Mouse (Mus musculus) liver, embryonic 14.5 days (tissue): ENCODE measurements around the gene Tnik. TPM values are rescaled to one million over a fixed set of nuclear protein-coding genes. Genes with fewer than 3 reads are reported as not detected.

ENCODE experiments used
- ATAC-seq: fragments of 200-750 bp; cut with Nextera tagmentation; 2 replicates; pipeline ENCODE4 v1.8.0; 2017; ENCODE audit warnings: moderate number of reproducible peaks, mild to moderate bottlenecking, moderate library complexity; ENCODE audit not compliant: insufficient read depth
- DNase-seq, 3 experiments: peaks; one replicate each; pipeline ENCODE4 v3.0.0-alpha.2; 2012 to 2013; ENCODE audit warnings: low read depth in 3 of 3, low spot score in 3 of 3
- H3K27ac ChIP-seq: fragments of 300-500 bp; sonication (generic); 2 replicates; pipeline ENCODE4 v1.5.1; 2014; ENCODE audit warnings: moderate library complexity, mild to moderate bottlenecking, control low read depth, inconsistent platforms
- H3K27me3 ChIP-seq: fragments of 300-500 bp; sonication (generic); 2 replicates; pipeline ENCODE4 v1.6.1; 2014; ENCODE audit warnings: mild to moderate bottlenecking, low read length, moderate library complexity; ENCODE audit not compliant: control insufficient read depth, insufficient read depth
- H3K36me3 ChIP-seq: fragments of 300-500 bp; sonication (generic); replicated peaks from 2 replicates; pipeline ENCODE4 v1.6.1; 2014; ENCODE audit warnings: low read depth; ENCODE audit not compliant: control insufficient read depth, insufficient read depth
- H3K4me1 ChIP-seq, 2 experiments: fragments of 200-500 bp in 1 of 2; fragments of 300-500 bp in 1 of 2; sonication (generic) in 1 of 2; replicated peaks; 2 replicates each; pipeline ENCODE4 v1.6.1; 2012 to 2014; ENCODE audit warnings: antibody characterized with exemption in 1 of 2, inconsistent platforms in 1 of 2, low read length in 1 of 2; ENCODE audit not compliant: control insufficient read depth in 2 of 2, insufficient read depth in 2 of 2
- H3K4me2 ChIP-seq: fragments of 300-500 bp; sonication (generic); 2 replicates; pipeline ENCODE4 v1.6.1; 2014; ENCODE audit warnings: low read depth, mild to moderate bottlenecking, control low read depth, moderate library complexity
- H3K4me3 ChIP-seq, 2 experiments: fragments of 200-500 bp in 1 of 2; fragments of 300-500 bp in 1 of 2; sonication (generic) in 1 of 2; 2 replicates each; pipeline ENCODE4 v1.5.1; 2012 to 2014; ENCODE audit warnings: low read depth in 2 of 2, low read length in 2 of 2, mild to moderate bottlenecking in 2 of 2, control low read depth in 1 of 2, inconsistent platforms in 1 of 2, moderate library complexity in 1 of 2; ENCODE audit not compliant: insufficient read depth in 1 of 2
- H3K9ac ChIP-seq: fragments of 300-500 bp; sonication (generic); replicated peaks from 2 replicates; pipeline ENCODE4 v1.6.1; 2014; ENCODE audit warnings: mild to moderate bottlenecking, control low read depth, moderate library complexity
- H3K9me3 ChIP-seq: fragments of 300-500 bp; sonication (generic); 2 replicates; pipeline ENCODE4 v1.6.1; 2016; ENCODE audit warnings: low read length, mixed read lengths; ENCODE audit not compliant: control insufficient read depth
- CTCF ChIP-seq: IDR thresholded peaks from 2 replicates; pipeline ENCODE4 v1.5.1; 2016; ENCODE audit warnings: antibody characterized with exemption, low read depth, control low read depth
- EP300 ChIP-seq: IDR thresholded peaks from 2 replicates; pipeline ENCODE4 v1.6.1; 2016; ENCODE audit warnings: antibody characterized with exemption, low read depth
- WGBS: fragments of 180-500 bp; shearing (Covaris S2); extraction: QIAGEN DNeasy Blood & Tissue Kit; methylation state at CpG from one replicate; pipeline ENCODE4 v1.1.7; 2014; ENCODE audit not compliant: insufficient replicate concordance; 5-methylcytosine and 5-hydroxymethylcytosine counted together
- polyA plus RNA-seq, 2 experiments: library from polyadenylated mRNA; depleted of rRNA in 1 of 2; stranded (reverse) in 1 of 2; unstranded in 1 of 2; fragments of >200 nt; fragmentation: Nextera tagmentation in 1 of 2; extraction: Ambion mirVana in 1 of 2; gene quantifications; 2 replicates each; pipeline versions ENCODE4 v1.2.1 to v1.2.3; 2012 to 2014

Tnik gene
- polyA plus RNA-seq, 2 experiments: 0.89 to 2.0 TPM

DNA sequence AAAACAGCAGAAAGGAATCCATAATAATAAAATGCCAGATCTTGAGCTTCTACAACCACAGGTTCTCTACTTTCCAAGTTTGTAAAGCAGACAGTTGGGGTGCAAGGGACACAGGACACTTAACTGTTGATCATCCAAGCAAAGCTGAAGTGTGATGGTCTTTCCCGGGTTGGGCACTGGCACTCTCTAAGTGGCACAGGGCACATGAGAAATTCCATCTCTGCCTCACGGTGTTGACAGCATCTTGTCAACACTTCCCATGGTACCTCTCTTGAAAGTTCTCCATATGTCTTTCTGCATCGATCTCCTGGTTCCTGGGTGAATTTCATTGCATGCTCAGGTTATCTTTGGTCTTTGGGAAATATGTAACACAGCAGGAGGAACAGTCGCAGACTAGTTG is 373.8 kb downstream of the Tnik start:
- TF ChIP-seq CTCF (no peak), EP300 (no peak)
- H3K27ac ChIP-seq: no peak overlapping the region
- H3K27me3 ChIP-seq: no peaks in the 10 kb centered on the region
- H3K36me3 ChIP-seq: no peaks in the 10 kb centered on the region
- no peak for DNase-seq
- H3K4me2 ChIP-seq: no peak overlapping the region
- ATAC-seq: no peak
- H3K4me3 ChIP-seq: no peak overlapping the region
- H3K9me3 ChIP-seq: no peaks in the 10 kb centered on the region
- H3K4me1 ChIP-seq: no peaks in the 10 kb centered on the region
- H3K9ac ChIP-seq: no peak overlapping the region
- 68% methylated on average over 4 of the region's 4 CpGs for WGBS

- Histone ChIP-seq H3K4me1 (no peaks in the 10 kb centered on the region), H3K27me3 (no peaks in the 10 kb centered on the region), H3K9ac (no peak overlapping the region), H3K27ac (no peak overlapping the region), H3K9me3 (no peaks in the 10 kb centered on the region), H3K4me2 (no peak overlapping the region), H3K4me3 (no peak overlapping the region), H3K36me3 (no peaks in the 10 kb centered on the region)
- TF ChIP-seq CTCF: no peak
- TF ChIP-seq EP300: no peak
- DNase-seq (no peak), ATAC-seq (no peak)
- 61% methylated on average over 2 of the region's 2 CpGs for whole genome bisulfite sequencing
Observed at GRCm38 (mm10) chr3:28638957-28639356, 375.9 kb downstream of the Tnik start.

- no peaks in the 10 kb centered on the region for H3K27me3 ChIP-seq
- DNase-seq (no peak), ATAC-seq (no peak)
- no peaks in the 10 kb centered on the region for H3K36me3 ChIP-seq
- no peak overlapping the region for H3K27ac ChIP-seq
- no peak overlapping the region for H3K4me2 ChIP-seq
- TF ChIP-seq CTCF: no peak
- no peak for TF ChIP-seq EP300
- no peak overlapping the region for H3K9ac ChIP-seq
- no peak overlapping the region for H3K4me3 ChIP-seq
- WGBS: 70% methylated on average over 9 of the region's 9 CpGs
- H3K4me1 ChIP-seq: no peaks in the 10 kb centered on the region
- no peaks in the 10 kb centered on the region for H3K9me3 ChIP-seq
Observed at GRCm38 (mm10) chr3:28643252-28643947, 380.4 kb downstream of the Tnik start.

DNA sequence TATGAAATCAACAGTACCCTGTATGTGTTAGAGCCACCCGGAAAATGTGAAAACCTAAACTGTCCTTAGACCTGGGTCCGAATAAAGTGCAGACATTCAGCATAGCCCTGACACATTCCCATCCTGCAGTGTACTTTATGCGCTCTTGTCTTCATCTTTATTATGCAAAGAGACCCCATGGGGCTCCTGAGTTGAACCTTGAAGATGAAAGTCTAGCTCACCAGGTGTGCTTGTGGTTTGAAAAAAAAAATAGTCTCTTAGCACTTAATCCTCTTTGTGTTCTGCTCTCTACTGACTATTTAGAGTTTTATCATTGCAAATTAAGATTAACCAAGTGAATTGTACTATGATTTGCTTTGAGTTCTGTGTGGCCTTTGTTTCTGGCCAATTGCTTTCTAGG is 389.6 kb downstream of the Tnik start:
- Histone ChIP-seq H3K27ac (no peak overlapping the region), H3K4me3 (no peak overlapping the region)
- 83% methylated on average over 3 of the region's 3 CpGs for WGBS

DNA sequence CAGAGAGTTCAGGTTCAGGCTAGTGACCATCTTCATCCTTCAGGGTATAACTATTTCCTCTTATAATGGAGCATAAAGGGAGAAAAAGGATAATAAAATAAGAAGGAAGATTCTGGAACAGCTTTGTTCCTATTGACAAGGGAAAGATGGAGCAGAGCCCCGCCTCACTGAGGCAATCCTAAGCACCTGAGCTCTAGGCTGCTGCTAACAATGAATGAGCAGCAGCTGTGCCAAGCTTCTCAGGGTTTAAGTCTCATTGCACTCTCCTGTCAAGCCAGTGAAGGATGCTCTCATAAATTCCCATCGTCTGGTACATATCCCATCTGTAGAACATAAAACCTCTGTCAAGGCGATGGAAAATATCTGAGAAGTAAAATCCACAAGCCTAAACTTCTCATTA is 390.0 kb downstream of the Tnik start:
- Histone ChIP-seq H3K27ac (no peak overlapping the region), H3K4me1 (no peaks in the 10 kb centered on the region), H3K36me3 (no peaks in the 10 kb centered on the region), H3K4me3 (no peak overlapping the region), H3K4me2 (no peak overlapping the region), H3K27me3 (no peaks in the 10 kb centered on the region), H3K9ac (no peak overlapping the region), H3K9me3 (no peaks in the 10 kb centered on the region)
- no peak for TF ChIP-seq EP300
- TF ChIP-seq CTCF: no peak
- no peak for ATAC-seq
- 70% methylated on average over 3 of the region's 3 CpGs for WGBS
- no peak for DNase-seq

More for the DNA sequence above, 389.6 kb downstream of the Tnik start:
- TF ChIP-seq CTCF (no peak), EP300 (no peak)
- ATAC-seq (no peak), DNase-seq (no peak)
- Histone ChIP-seq H3K4me2 (no peak overlapping the region), H3K4me1 (no peaks in the 10 kb centered on the region), H3K36me3 (no peaks in the 10 kb centered on the region), H3K27me3 (no peaks in the 10 kb centered on the region), H3K9ac (no peak overlapping the region), H3K9me3 (no peaks in the 10 kb centered on the region)
